Mouse (Mus musculus): Measurements from ENCODE around the gene Atp6v0a4.

GRCm38 (mm10) chr6:38066215-38066614 is 58.2 kb downstream of the Atp6v0a4 start:
- TF ChIP-seq CTCF (IDR thresholded peaks at IDR 0.05; ENCODE audit: insufficient read depth, low read depth, low read length), result 0 out of 2 replicates have a peak, but pooled peaks have one; percentile 22
- TF ChIP-seq POLR2A (IDR thresholded peaks at IDR 0.05; ENCODE audit: insufficient read depth, low read depth, low read length), result no peak
